8 mouse cellular contexts compared by ENCODE assay signal in genomic region chr4:82934308-82934707, GRCm38 (mm10). TPM values are rescaled to one million over a fixed set of nuclear protein-coding genes. Genes with fewer than 3 reads are reported as not detected.
DNase-seq lines count a peak whose midpoint lies in the region; ATAC-seq and TF ChIP-seq lines count a peak whose summit lies in the region.

No protein-coding gene starts in this region.

- no peak for TF ChIP-seq EP300 in stomach, postnatal 0 days (optimal IDR thresholded peaks at IDR 0.05)

- H3K9ac ChIP-seq in limb, embryonic 11.5 days (ENCODE audit: low read length), result no peak overlapping the region
- no peak overlapping the region for H3K9ac ChIP-seq in intestine, embryonic 14.5 days (ENCODE audit: low read length)
- no peak overlapping the region for H3K9ac ChIP-seq in stomach, postnatal 0 days (ENCODE audit: low read length)

- no peaks in the 10 kb centered on the region for H3K27me3 ChIP-seq in limb, embryonic 11.5 days (ENCODE audit: control insufficient read depth, insufficient read depth, low read length)
- H3K27me3 ChIP-seq in limb, embryonic 10.5 days (ENCODE audit: low read depth, poor library complexity, severe bottlenecking), result no peaks in the 10 kb centered on the region
- H3K27me3 ChIP-seq in cerebellum, adult 2 months (ENCODE audit: control insufficient read depth, insufficient read depth, low read length), result no peaks in the 10 kb centered on the region
- H3K27me3 ChIP-seq in intestine, embryonic 14.5 days (replicated peaks; ENCODE audit: control insufficient read depth, insufficient read depth, low read length), result no peaks in the 10 kb centered on the region
- H3K27me3 ChIP-seq in stomach, postnatal 0 days (ENCODE audit: control insufficient read depth, insufficient read depth, low read length), result no peaks in the 10 kb centered on the region

- no peak for TF ChIP-seq POLR2A in cerebellum, adult 2 months (IDR thresholded peaks at IDR 0.05; ENCODE audit: borderline replicate concordance, insufficient read depth, low read length)

- 0 out of 2 replicates have a peak, but pooled peaks cover 1% of the 10 kb centered on the region for H3K36me3 ChIP-seq in limb, embryonic 11.5 days (ENCODE audit: control insufficient read depth, insufficient read depth, low read length)
- peaks cover 33% of the 10 kb centered on the region for H3K36me3 ChIP-seq in limb, embryonic 10.5 days
- H3K36me3 ChIP-seq in intestine, embryonic 14.5 days (ENCODE audit: control insufficient read depth, insufficient read depth, low read length), result peaks cover 6% of the 10 kb centered on the region; the same call in 1 of the 2 replicates
- no peaks in the 10 kb centered on the region for H3K36me3 ChIP-seq in stomach, postnatal 0 days (ENCODE audit: control insufficient read depth, insufficient read depth, low read length)

- TF ChIP-seq CTCF in cerebellum, adult 2 months (IDR thresholded peaks at IDR 0.05; ENCODE audit: borderline replicate concordance, insufficient read depth, low read depth, low read length), result peak; percentile 79
- peak; percentile 74 for TF ChIP-seq CTCF in stomach, postnatal 0 days (IDR thresholded peaks at IDR 0.05; ENCODE audit: low read depth)

- no peaks in the 10 kb centered on the region for H3K4me1 ChIP-seq in limb, embryonic 11.5 days (ENCODE audit: control insufficient read depth, insufficient read depth, low read length)
- peaks cover 3% of the 10 kb centered on the region; the same call in 1 of the 2 replicates for H3K4me1 ChIP-seq in limb, embryonic 10.5 days
- H3K4me1 ChIP-seq in cerebellum, adult 2 months (ENCODE audit: control insufficient read depth, insufficient read depth, low read length), result no peaks in the 10 kb centered on the region
- no peaks in the 10 kb centered on the region for H3K4me1 ChIP-seq in intestine, embryonic 14.5 days (replicated peaks; ENCODE audit: control insufficient read depth, insufficient read depth, low read length)
- H3K4me1 ChIP-seq in stomach, postnatal 0 days (replicated peaks; ENCODE audit: control insufficient read depth, insufficient read depth), result no peaks in the 10 kb centered on the region

- no peak for DNase-seq in limb, embryonic 11.5 days (ENCODE audit: low spot score)
- DNase-seq in limb, embryonic 10.5 days (ENCODE audit: low spot score), result no peak
- peak; percentile 44 to 63 for DNase-seq in cerebellum, adult 2 months
- DNase-seq in gastrocnemius, adult 18-20 months (ENCODE audit: low spot score), result peak; percentile 55
- DNase-seq in intestine, embryonic 14.5 days (ENCODE audit: low spot score), result no peak
- peak; percentile 40 for DNase-seq in lung, postnatal 10 days
- DNase-seq in stomach, postnatal 0 days (ENCODE audit: low spot score), result peak; percentile 35
- no peak for DNase-seq in urinary bladder, postnatal 36 days (ENCODE audit: low spot score in 2 of 2)

- ATAC-seq in limb, embryonic 11.5 days (ENCODE audit: insufficient number of reproducible peaks, low FRiP score, low TSS enrichment, low read depth), result peak; percentile 72; the same call in 1 of the 2 replicates
- ATAC-seq in intestine, embryonic 14.5 days (replicated peaks; ENCODE audit: low FRiP score, low TSS enrichment, low read depth), result peak; percentile 87
- ATAC-seq in stomach, postnatal 0 days (ENCODE audit: low FRiP score, low TSS enrichment), result peak; percentile 85

- H3K9me3 ChIP-seq in limb, embryonic 11.5 days (ENCODE audit: control insufficient read depth, low read length), result no peaks in the 10 kb centered on the region
- H3K9me3 ChIP-seq in limb, embryonic 10.5 days (replicated peaks), result no peaks in the 10 kb centered on the region
- no peaks in the 10 kb centered on the region for H3K9me3 ChIP-seq in intestine, embryonic 14.5 days (ENCODE audit: control insufficient read depth, low read length)
- no peaks in the 10 kb centered on the region for H3K9me3 ChIP-seq in stomach, postnatal 0 days (ENCODE audit: control insufficient read depth, low read length)

- H3K27ac ChIP-seq in limb, embryonic 11.5 days (replicated peaks; ENCODE audit: low read depth, low read length), result no peak overlapping the region
- H3K27ac ChIP-seq in limb, embryonic 10.5 days, result no peak overlapping the region
- H3K27ac ChIP-seq in cerebellum, adult 2 months (ENCODE audit: insufficient read depth, low read length), result no peak overlapping the region
- H3K27ac ChIP-seq in intestine, embryonic 14.5 days (ENCODE audit: low read depth), result no peak overlapping the region
- no peak overlapping the region for H3K27ac ChIP-seq in stomach, postnatal 0 days (replicated peaks)

- WGBS in limb, embryonic 11.5 days, result 16% methylated on average over 5 of the region's 5 CpGs
- 9% methylated on average over 5 of the region's 5 CpGs for WGBS in limb, embryonic 10.5 days
- 3% methylated on average over 5 of the region's 5 CpGs for whole genome bisulfite sequencing in cerebellum, adult 2 months
- WGBS in intestine, embryonic 14.5 days, result 24% methylated on average over 5 of the region's 5 CpGs
- 11% methylated on average over 5 of the region's 5 CpGs for WGBS in stomach, postnatal 0 days

- H3K4me3 ChIP-seq in limb, embryonic 11.5 days (ENCODE audit: low read depth, low read length), result no peak overlapping the region
- no peak overlapping the region for H3K4me3 ChIP-seq in limb, embryonic 10.5 days
- no peak overlapping the region for H3K4me3 ChIP-seq in cerebellum, adult 2 months (replicated peaks; ENCODE audit: insufficient read depth, low read depth, low read length)
- no peak overlapping the region for H3K4me3 ChIP-seq in intestine, embryonic 14.5 days (ENCODE audit: low read depth, low read length)
- H3K4me3 ChIP-seq in stomach, postnatal 0 days (ENCODE audit: low read depth, low read length), result no peak overlapping the region

- H3K4me2 ChIP-seq in limb, embryonic 11.5 days (ENCODE audit: low read depth, severe bottlenecking), result no peak overlapping the region
- H3K4me2 ChIP-seq in intestine, embryonic 14.5 days (ENCODE audit: low read length), result no peak overlapping the region
- peak overlapping the region; percentile 31 for H3K4me2 ChIP-seq in stomach, postnatal 0 days (replicated peaks; ENCODE audit: low read depth)

RNA-seq across cellular contexts. Expression of gene Cer1, which starts 49.4 kb away (rescaled TPM):
- polyA plus RNA-seq in limb, embryonic 11.5 days (2014; fragmentation: Nextera tagmentation; extraction: Ambion mirVana), result 0.21 TPM in 1 of 2 replicates, not detected in the other
- 0.29 TPM in 1 of 2 replicates, not detected in the other for polyA plus RNA-seq in limb, embryonic 10.5 days (2016; fragmentation: Nextera tagmentation; extraction: Ambion mirVana)
- polyA plus RNA-seq in cerebellum, adult 2 months (2012; rRNA removed), result not detected in 2 replicates
- not detected for total RNA-seq in gastrocnemius, adult 18-20 months (2021)
- polyA plus RNA-seq in intestine, embryonic 14.5 days (2014; fragmentation: Nextera tagmentation; extraction: Ambion mirVana), result 0.09 and 0.16 TPM in 2 replicates
- 0.05 TPM in 1 of 2 replicates, not detected in the other for polyA plus RNA-seq in stomach, postnatal 0 days (2015; fragmentation: Nextera tagmentation; extraction: Ambion mirVana)

Comparison
In these comparisons a context has a peak if more than half of its experiments do, and no peak if none do; other contexts are left out.
1. DNase-seq: peak in cerebellum, adult 2 months (2 of 2), gastrocnemius, adult 18-20 months (single experiment), lung, postnatal 10 days (single experiment) and stomach, postnatal 0 days (single experiment); none in limb, embryonic 11.5 days (single experiment), limb, embryonic 10.5 days (single experiment), intestine, embryonic 14.5 days (single experiment) and urinary bladder, postnatal 36 days (0 of 2).
2. Peak in every context shown above with its lines, with median percentiles within 50 percentile points of each other: ATAC-seq.